Mouse (Mus musculus) heart, embryonic 15.5 days (tissue): ENCODE results near the gene Ugt1a7c. TPM values are rescaled to one million over a fixed set of nuclear protein-coding genes. Genes with fewer than 3 reads are reported as not detected.
"Not testable (repeated sequence)": the region's sequence is repeated elsewhere in the genome, so short reads cannot be mapped to it uniquely, and the experiment has no call there.

ENCODE experiments used
- ATAC-seq: fragments of 200-750 bp; cut with Nextera tagmentation; replicated peaks from 2 replicates; pipeline ENCODE4 v1.8.0; 2017; ENCODE audit warnings: low read depth, moderate TSS enrichment; ENCODE audit not compliant: insufficient number of reproducible peaks, insufficient read depth, low FRiP score
- H3K27ac ChIP-seq: fragments of 300-500 bp; sonication (generic); 2 replicates; pipeline ENCODE4 v1.5.1; 2015; ENCODE audit warnings: mild to moderate bottlenecking, inconsistent platforms
- H3K27me3 ChIP-seq: fragments of 300-500 bp; sonication (generic); 2 replicates; pipeline ENCODE4 v1.6.1; 2015; ENCODE audit warnings: inconsistent platforms
- H3K36me3 ChIP-seq: fragments of 300-500 bp; sonication (generic); 2 replicates; pipeline ENCODE4 v1.6.1; 2015; ENCODE audit warnings: mild to moderate bottlenecking, inconsistent platforms
- H3K4me1 ChIP-seq: fragments of 300-500 bp; sonication (generic); replicated peaks from 2 replicates; pipeline ENCODE4 v1.6.1; 2015; ENCODE audit warnings: inconsistent platforms
- H3K4me2 ChIP-seq: fragments of 300-500 bp; sonication (generic); 2 replicates; pipeline ENCODE4 v1.6.1; 2015; ENCODE audit warnings: inconsistent platforms, mild to moderate bottlenecking, moderate library complexity
- H3K4me3 ChIP-seq: fragments of 300-500 bp; sonication (generic); 2 replicates; pipeline ENCODE4 v1.5.1; 2015; ENCODE audit warnings: mild to moderate bottlenecking, inconsistent platforms
- H3K9ac ChIP-seq: fragments of 300-500 bp; sonication (generic); 2 replicates; pipeline ENCODE4 v1.6.1; 2015; ENCODE audit warnings: mild to moderate bottlenecking, inconsistent platforms
- H3K9me3 ChIP-seq: fragments of 300-500 bp; sonication (generic); replicated peaks from 2 replicates; pipeline ENCODE4 v1.6.1; 2016; ENCODE audit warnings: inconsistent platforms
- WGBS: fragments of 180-500 bp; shearing (Covaris S2); methylation state at CpG from one replicate; pipeline ENCODE4 v1.1.7; 2015; ENCODE audit warnings: mixed read lengths; 5-methylcytosine and 5-hydroxymethylcytosine counted together
- polyA plus RNA-seq: library from polyadenylated mRNA; unstranded; fragments of >200 nt; fragmentation: Nextera tagmentation; extraction: Ambion mirVana; gene quantifications from 2 replicates; pipeline ENCODE4 v1.2.1, GENCODE M21; 2015

The Ugt1a7c gene
- polyA plus RNA-seq, 1 experiment from 2014 or later = 1.1 TPM

GRCm38 (mm10) chr1:88217144-88217543 lies 122.3 kb downstream of the Ugt1a7c start:
- 50% methylated on average over 2 of the region's 2 CpGs for WGBS
- H3K4me3 ChIP-seq = no peak overlapping the region
- no peak overlapping the region for H3K4me2 ChIP-seq
- no peak overlapping the region for H3K9ac ChIP-seq
- no peaks in the 10 kb centered on the region for H3K36me3 ChIP-seq
- H3K4me1 ChIP-seq = no peaks in the 10 kb centered on the region
- no peak for ATAC-seq
- peaks cover 47% of the 10 kb centered on the region for H3K9me3 ChIP-seq
- no peaks in the 10 kb centered on the region for H3K27me3 ChIP-seq
- H3K27ac ChIP-seq = no peak overlapping the region

DNA sequence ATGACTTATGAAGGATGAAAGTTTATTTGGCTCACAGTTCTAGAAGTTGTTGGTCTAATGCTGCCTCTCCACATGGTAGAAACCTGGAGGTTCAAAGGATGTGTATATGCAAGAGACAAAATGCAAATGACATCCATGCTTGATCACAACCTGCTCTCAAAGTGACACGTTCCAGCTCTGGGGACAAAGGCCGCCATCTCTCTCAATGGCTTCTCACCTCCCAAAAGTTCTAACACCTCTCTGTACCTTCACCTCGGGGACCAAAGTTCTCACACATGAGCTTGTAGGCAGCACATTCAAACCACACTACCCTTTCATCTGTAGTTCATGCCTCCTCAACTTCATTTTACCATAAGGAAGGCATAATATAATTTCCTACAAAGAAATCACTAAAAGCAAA lies 122.7 kb downstream of the Ugt1a7c start:
- Histone ChIP-seq H3K27ac (no peak overlapping the region), H3K27me3 (no peaks in the 10 kb centered on the region), H3K4me3 (no peak overlapping the region), H3K9ac (no peak overlapping the region), H3K9me3 (peaks cover 43% of the 10 kb centered on the region), H3K4me2 (no peak overlapping the region), H3K4me1 (no peaks in the 10 kb centered on the region), H3K36me3 (no peaks in the 10 kb centered on the region)
- 36% methylated on average over 3 of the region's 3 CpGs for WGBS
- ATAC-seq = no peak

- no peaks in the 10 kb centered on the region for H3K27me3 ChIP-seq
- peaks cover 38% of the 10 kb centered on the region for H3K9me3 ChIP-seq
- no peak overlapping the region for H3K4me3 ChIP-seq
- H3K27ac ChIP-seq = no peak overlapping the region
- no peaks in the 10 kb centered on the region for H3K36me3 ChIP-seq
- no peaks in the 10 kb centered on the region for H3K4me1 ChIP-seq
- 69% methylated on average over 9 of the region's 9 CpGs for WGBS
- ATAC-seq = no peak
- H3K9ac ChIP-seq = no peak overlapping the region
- no peak overlapping the region for H3K4me2 ChIP-seq
Observed at GRCm38 (mm10) chr1:88218051-88218450, 123.2 kb downstream of the Ugt1a7c start.

DNA sequence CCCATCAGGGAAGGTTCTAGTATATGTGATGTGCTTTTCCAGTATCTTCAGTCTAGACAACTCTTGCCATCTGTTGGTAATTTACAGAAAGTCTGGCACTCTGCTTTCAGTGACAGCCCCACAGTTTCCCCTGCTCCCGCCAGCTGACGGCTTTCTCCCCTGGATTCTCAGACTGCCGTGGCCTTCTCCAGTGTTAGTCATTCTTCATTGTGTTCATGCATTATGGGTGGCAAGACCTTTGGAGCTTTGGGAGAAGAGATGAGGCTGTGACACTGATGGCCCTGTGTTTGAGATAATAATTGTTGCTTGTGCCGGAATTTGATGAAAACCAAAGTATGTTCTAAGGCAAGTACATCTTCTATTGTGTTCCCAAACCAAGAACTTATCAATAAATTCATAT lies 123.7 kb downstream of the Ugt1a7c start:
- H3K27me3 ChIP-seq = no peaks in the 10 kb centered on the region
- H3K9ac ChIP-seq = no peak overlapping the region
- H3K4me2 ChIP-seq = no peak overlapping the region
- WGBS = 43% methylated on average over 4 of the region's 4 CpGs
- no peaks in the 10 kb centered on the region for H3K36me3 ChIP-seq
- H3K4me3 ChIP-seq = no peak overlapping the region
- H3K9me3 ChIP-seq = peaks cover 32% of the 10 kb centered on the region
- no peaks in the 10 kb centered on the region for H3K4me1 ChIP-seq
- ATAC-seq = no peak
- no peak overlapping the region for H3K27ac ChIP-seq

GRCm38 (mm10) chr1:88219054-88219453 lies 124.2 kb downstream of the Ugt1a7c start:
- Histone ChIP-seq H3K9ac (no peak overlapping the region), H3K36me3 (no peaks in the 10 kb centered on the region), H3K4me1 (no peaks in the 10 kb centered on the region), H3K27ac (no peak overlapping the region), H3K4me3 (no peak overlapping the region), H3K4me2 (no peak overlapping the region), H3K27me3 (no peaks in the 10 kb centered on the region), H3K9me3 (peaks cover 28% of the 10 kb centered on the region)
- no peak for ATAC-seq
- WGBS = 21% methylated on average over 1 of the region's 1 CpGs

DNA sequence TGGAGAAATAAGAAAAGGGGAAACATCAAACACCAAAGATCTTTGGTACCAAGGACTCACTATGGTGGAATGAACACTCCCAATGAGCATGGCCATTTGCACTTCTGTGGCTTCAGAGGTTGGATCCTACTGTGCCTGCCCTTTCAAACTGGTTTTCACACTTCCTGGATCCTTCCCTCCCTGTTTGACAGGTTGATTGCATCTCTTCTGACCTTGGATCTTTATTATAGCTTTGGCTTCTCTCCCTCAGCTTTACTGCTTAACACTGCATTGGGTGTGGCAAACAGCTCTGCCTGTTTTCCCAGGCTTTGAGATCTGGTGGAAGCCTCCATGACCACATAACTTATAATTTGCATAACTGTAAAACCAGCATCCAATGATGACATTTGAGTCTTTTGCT lies 125.5 kb downstream of the Ugt1a7c start:
- peaks cover 18% of the 10 kb centered on the region for H3K9me3 ChIP-seq
- no peak for ATAC-seq
- no peaks in the 10 kb centered on the region for H3K4me1 ChIP-seq
- H3K4me3 ChIP-seq = no peak overlapping the region
- H3K9ac ChIP-seq = no peak overlapping the region
- no peak overlapping the region for H3K27ac ChIP-seq
- H3K4me2 ChIP-seq = no peak overlapping the region
- no peaks in the 10 kb centered on the region for H3K27me3 ChIP-seq
- H3K36me3 ChIP-seq = no peaks in the 10 kb centered on the region

DNA sequence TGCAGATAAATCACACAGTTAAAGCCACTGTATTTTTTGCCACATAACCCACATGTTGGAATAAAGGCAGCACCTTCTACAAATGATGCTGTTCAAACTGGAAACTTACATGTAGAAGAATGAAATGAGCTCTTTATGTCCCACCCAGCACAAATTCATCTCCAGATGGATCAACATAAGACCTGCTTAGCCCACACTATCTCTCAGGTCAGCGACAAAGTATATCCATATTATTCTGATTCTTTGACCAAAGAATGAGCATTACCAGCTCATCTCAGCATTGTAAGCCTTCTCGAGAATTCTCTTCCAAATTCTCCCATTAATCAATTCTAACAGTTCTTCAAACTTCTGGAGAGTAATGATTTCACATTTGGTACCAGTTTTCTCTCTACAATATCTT lies 127.4 kb downstream of the Ugt1a7c start:
- Histone ChIP-seq H3K27ac (no peak overlapping the region), H3K4me2 (no peak overlapping the region)

DNA sequence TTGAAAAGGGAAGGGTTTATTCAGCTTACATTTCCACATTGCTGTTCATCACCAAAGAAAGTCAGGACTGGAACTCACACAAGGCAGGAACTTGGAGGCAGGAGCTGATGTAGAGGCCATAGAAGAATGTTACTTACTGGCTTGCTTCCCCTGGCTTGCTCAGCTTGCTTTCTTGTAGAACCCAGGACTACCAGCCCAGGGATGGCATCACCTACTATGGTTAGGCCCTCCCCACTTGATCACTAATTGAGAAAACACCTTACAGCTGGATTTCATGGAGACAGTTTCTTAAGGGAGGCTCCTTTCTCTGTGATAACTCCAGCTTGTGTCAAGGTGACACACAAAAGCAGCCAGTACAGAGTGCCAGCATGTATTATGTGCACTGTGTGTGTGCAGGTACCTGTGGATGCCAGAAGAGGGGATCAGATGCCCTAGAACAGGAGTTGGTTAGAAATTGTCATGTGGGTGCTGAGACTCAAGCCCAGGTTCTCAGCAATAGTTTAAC lies 128.2 kb downstream of the Ugt1a7c start:
- not testable (repeated sequence) for ATAC-seq

More for the DNA sequence above, 127.4 kb downstream of the Ugt1a7c start:
- no peak overlapping the region for H3K9ac ChIP-seq
- H3K4me1 ChIP-seq = no peaks in the 10 kb centered on the region
- H3K27me3 ChIP-seq = no peaks in the 10 kb centered on the region
- no peak for ATAC-seq
- H3K36me3 ChIP-seq = no peaks in the 10 kb centered on the region
- WGBS = 38% methylated on average over 2 of the region's 2 CpGs
- H3K9me3 ChIP-seq = peaks cover 24% of the 10 kb centered on the region
- H3K4me3 ChIP-seq = no peak overlapping the region

GRCm38 (mm10) chr1:88223591-88223990 lies 128.7 kb downstream of the Ugt1a7c start:
- H3K27me3 ChIP-seq = no peaks in the 10 kb centered on the region
- H3K36me3 ChIP-seq = no peaks in the 10 kb centered on the region
- H3K27ac ChIP-seq = no peak overlapping the region
- no peak overlapping the region for H3K9ac ChIP-seq
- no peak overlapping the region for H3K4me2 ChIP-seq
- H3K9me3 ChIP-seq = peaks cover 31% of the 10 kb centered on the region
- no peaks in the 10 kb centered on the region for H3K4me1 ChIP-seq
- 39% methylated on average over 1 of the region's 1 CpGs for WGBS
- ATAC-seq = no peak
- no peak overlapping the region for H3K4me3 ChIP-seq

More for the DNA sequence above, 128.2 kb downstream of the Ugt1a7c start:
- not testable (repeated sequence) for H3K27me3 ChIP-seq, H3K9ac ChIP-seq, H3K4me1 ChIP-seq, H3K4me2 ChIP-seq, H3K36me3 ChIP-seq, H3K27ac ChIP-seq, H3K4me3 ChIP-seq
- H3K9me3 ChIP-seq = peaks cover 28% of the 10 kb centered on the region

DNA sequence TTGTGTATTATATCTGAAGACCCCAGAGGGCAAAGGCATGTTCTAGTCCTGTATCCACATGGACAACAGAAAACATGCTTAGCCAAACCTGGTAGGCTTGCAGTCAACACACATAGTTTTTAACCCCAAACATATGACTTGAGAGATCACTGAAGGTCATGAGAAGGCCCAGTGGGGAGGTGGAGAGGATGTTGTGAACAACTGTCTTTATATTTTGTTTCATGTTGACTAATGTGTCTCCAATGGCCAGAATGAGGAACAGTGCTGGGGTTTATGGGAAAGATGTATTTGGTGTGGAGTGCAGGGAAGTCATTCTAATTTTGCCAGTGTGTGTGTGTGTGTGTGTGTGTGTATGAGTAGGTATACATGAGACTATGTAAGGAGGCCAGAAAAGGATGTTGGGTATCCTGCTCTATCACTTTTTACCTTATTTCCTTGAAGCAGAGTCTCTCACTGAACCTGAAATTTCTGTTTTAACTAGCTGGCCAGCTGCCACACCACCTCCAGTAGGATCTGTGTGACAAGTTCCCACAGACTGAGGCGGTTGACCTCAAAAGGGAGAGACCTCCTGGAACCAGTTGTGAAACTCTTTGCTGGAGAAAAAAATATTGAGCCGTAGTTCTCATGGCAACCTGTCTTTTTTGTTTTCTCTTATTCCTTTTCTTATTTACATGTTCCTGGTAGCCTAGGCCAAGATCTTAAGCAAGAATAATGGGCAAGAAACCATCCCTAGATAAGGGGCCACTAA lies 129.3 kb downstream of the Ugt1a7c start:
- WGBS = 60% methylated on average over 2 of the region's 2 CpGs
- Histone ChIP-seq H3K27me3 (no peaks in the 10 kb centered on the region), H3K27ac (no peak overlapping the region), H3K9me3 (peaks cover 31% of the 10 kb centered on the region), H3K4me3 (no peak overlapping the region), H3K9ac (no peak overlapping the region), H3K36me3 (no peaks in the 10 kb centered on the region), H3K4me1 (no peaks in the 10 kb centered on the region), H3K4me2 (no peak overlapping the region)
- no peak for ATAC-seq

- H3K27ac ChIP-seq, H3K4me3 ChIP-seq, H3K4me1 ChIP-seq, ATAC-seq, H3K9ac ChIP-seq, H3K4me2 ChIP-seq, H3K36me3 ChIP-seq, H3K27me3 ChIP-seq: not testable (repeated sequence)
- WGBS = 29% methylated on average over 2 of the region's 2 CpGs
- peaks cover 40% of the 10 kb centered on the region for H3K9me3 ChIP-seq
Observed at GRCm38 (mm10) chr1:88225301-88225700, 130.4 kb downstream of the Ugt1a7c start.

DNA sequence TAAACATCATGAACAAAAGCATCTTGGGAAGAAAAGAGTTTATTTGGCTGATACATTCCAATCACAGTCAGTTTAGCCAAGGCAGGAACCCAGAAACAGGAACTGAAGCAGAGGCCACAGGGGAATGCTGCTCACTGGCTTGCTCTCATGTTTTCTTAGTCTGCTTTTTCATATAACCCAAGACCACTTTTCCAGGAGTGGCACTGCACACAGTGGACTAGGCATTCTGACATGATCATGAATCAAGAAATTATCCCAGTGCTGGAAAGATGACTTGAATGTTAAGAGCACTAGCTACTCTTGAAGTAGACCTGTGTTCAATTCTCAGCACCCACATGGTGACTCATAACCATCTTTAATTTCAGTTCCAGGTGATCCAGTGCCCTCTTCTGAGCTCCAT lies 130.9 kb downstream of the Ugt1a7c start:
- no peak for ATAC-seq
- peaks cover 40% of the 10 kb centered on the region for H3K9me3 ChIP-seq
- no peaks in the 10 kb centered on the region for H3K4me1 ChIP-seq
- H3K27me3 ChIP-seq = no peaks in the 10 kb centered on the region
- H3K27ac ChIP-seq = no peak overlapping the region
- no peak overlapping the region for H3K4me3 ChIP-seq
- H3K4me2 ChIP-seq = no peak overlapping the region
- no peaks in the 10 kb centered on the region for H3K36me3 ChIP-seq
- no peak overlapping the region for H3K9ac ChIP-seq
